13 mouse cellular contexts compared by ENCODE assay signal in the genomic region with DNA sequence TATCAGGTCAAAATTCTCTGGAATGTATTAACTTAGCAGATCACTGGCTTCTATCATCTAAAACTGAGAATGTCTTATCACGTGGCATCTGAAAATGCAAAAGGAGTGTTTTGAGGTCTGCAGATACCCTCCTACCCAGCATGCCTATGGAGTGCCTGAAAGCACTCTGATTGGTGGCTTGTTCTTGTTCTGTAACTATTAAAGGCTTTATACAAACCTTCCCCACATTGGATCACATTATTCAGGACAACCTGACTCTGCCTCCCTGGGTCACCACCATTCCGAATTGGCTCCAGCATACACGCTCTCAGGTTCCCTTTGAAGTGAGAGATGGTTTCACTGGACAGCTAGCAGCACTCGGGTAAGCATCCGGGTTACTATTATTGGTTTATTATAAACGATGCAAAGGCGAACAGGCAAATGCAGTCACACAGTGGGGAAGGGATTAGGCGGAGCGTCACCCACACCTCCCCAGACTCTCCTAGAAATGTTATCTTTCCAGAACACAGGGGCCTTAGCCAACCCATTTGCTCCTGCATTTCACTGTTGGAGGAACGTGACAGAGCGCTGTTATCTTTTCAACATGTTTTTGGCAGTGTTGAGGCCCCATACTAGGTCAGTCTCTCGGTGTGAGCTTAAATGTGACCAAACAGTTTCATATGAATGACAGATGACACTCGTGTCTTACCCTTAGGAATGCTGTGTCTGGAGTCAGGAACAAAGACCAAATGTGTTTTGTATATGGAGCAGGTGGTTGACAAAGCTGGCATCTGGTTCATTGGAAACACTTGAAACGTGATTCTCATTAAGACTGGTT. TPM values are rescaled to one million over a fixed set of nuclear protein-coding genes. Genes with fewer than 3 reads are reported as not detected.
DNase-seq lines count a peak whose midpoint lies in the region; ATAC-seq and TF ChIP-seq lines count a peak whose summit lies in the region.
"Had no signal": no experiment of that assay in that cellular context is flagged by ENCODE, and none has a peak within 500 bp of the region (broad histone marks: within the 10 kb centered on the region; RNA-seq: fewer than 3 reads in every experiment).

No protein-coding gene starts in this region.

- H3K27me3 ChIP-seq in heart, embryonic 15.5 days: no peaks in the 10 kb centered on the region
- H3K27me3 ChIP-seq in erythroblast, embryonic 14.5 days (ENCODE audit: control insufficient read depth): no peaks in the 10 kb centered on the region
- H3K27me3 ChIP-seq in liver, postnatal 0 days (ENCODE audit: insufficient read depth, low read length): no peaks in the 10 kb centered on the region
- H3K27me3 ChIP-seq: neural tube, embryonic 13.5 days had no signal

- peak overlapping the region; percentile 31; the same call in 1 of the 2 replicates for H3K4me2 ChIP-seq in heart, embryonic 15.5 days
- peak overlapping the region; percentile 61 for H3K4me2 ChIP-seq in liver, postnatal 0 days (ENCODE audit: low read depth, low read length)
- H3K4me2 ChIP-seq: neural tube, embryonic 13.5 days had no signal

- no peaks in the 10 kb centered on the region for H3K9me3 ChIP-seq in heart, embryonic 15.5 days (replicated peaks)
- H3K9me3 ChIP-seq in erythroblast, embryonic 14.5 days (ENCODE audit: control insufficient read depth, low read length): no peaks in the 10 kb centered on the region
- no peaks in the 10 kb centered on the region for H3K9me3 ChIP-seq in liver, postnatal 0 days (ENCODE audit: low read length)
- H3K9me3 ChIP-seq: neural tube, embryonic 13.5 days had no signal

- H3K4me1 ChIP-seq in heart, embryonic 15.5 days (replicated peaks): peaks cover 7% of the 10 kb centered on the region
- H3K4me1 ChIP-seq in erythroblast, embryonic 14.5 days (ENCODE audit: control insufficient read depth): peaks cover 90% of the 10 kb centered on the region
- peaks cover 16% of the 10 kb centered on the region for H3K4me1 ChIP-seq in liver, postnatal 0 days (ENCODE audit: insufficient read depth)
- H3K4me1 ChIP-seq: neural tube, embryonic 13.5 days had no signal

- H3K36me3 ChIP-seq in heart, embryonic 15.5 days: no peaks in the 10 kb centered on the region
- H3K36me3 ChIP-seq in erythroblast, embryonic 14.5 days (ENCODE audit: control insufficient read depth): peaks cover 20% of the 10 kb centered on the region
- H3K36me3 ChIP-seq in liver, postnatal 0 days (replicated peaks; ENCODE audit: insufficient read depth, low read length): no peaks in the 10 kb centered on the region
- H3K36me3 ChIP-seq: neural tube, embryonic 13.5 days had no signal

- DNase-seq in heart, postnatal 4 days: no peak
- peak; percentile 54 for DNase-seq in brain, embryonic 14.5 days (ENCODE audit: low read depth)
- peak; percentile 63 for DNase-seq in liver, postnatal 0 days
- DNase-seq in T-cell, adult 2 months (ENCODE audit: low spot score): no peak
- no peak for DNase-seq in left cerebral cortex, adult 2 months (ENCODE audit: extremely low spot score in 1 of 2, low spot score in 2 of 2)
- DNase-seq: cerebellum, adult 11 months; kidney, adult 9 months; thymus, postnatal 25 days had no signal

- no peak overlapping the region for H3K9ac ChIP-seq in heart, embryonic 15.5 days
- peak overlapping the region; percentile 55 for H3K9ac ChIP-seq in liver, postnatal 0 days (replicated peaks)
- H3K9ac ChIP-seq: neural tube, embryonic 13.5 days had no signal

- no peak for TF ChIP-seq POLR2A in brain, embryonic 14.5 days (IDR thresholded peaks at IDR 0.05; ENCODE audit: borderline replicate concordance, extremely low read depth, insufficient read depth, insufficient read length, poor library complexity, severe bottlenecking)

- H3K4me3 ChIP-seq in heart, embryonic 15.5 days: no peak overlapping the region
- peak overlapping the region; percentile 58 for H3K4me3 ChIP-seq in erythroblast, embryonic 14.5 days (replicated peaks)
- H3K4me3 ChIP-seq in liver, postnatal 0 days (ENCODE audit: low read depth, low read length): peak overlapping the region; percentile 23
- no peak overlapping the region for H3K4me3 ChIP-seq in left cerebral cortex, adult 2 months
- H3K4me3 ChIP-seq: neural tube, embryonic 13.5 days had no signal

- ATAC-seq in heart, embryonic 15.5 days (replicated peaks; ENCODE audit: insufficient number of reproducible peaks, insufficient read depth, low FRiP score, low read depth): 0 out of 2 replicates have a peak, but pooled peaks have one; percentile 39
- peak; percentile 98 for ATAC-seq in liver, postnatal 0 days
- no peak for ATAC-seq in granulocyte monocyte progenitor cell, adult 5-6 weeks (replicated peaks; ENCODE audit: poor library complexity, severe bottlenecking)
- ATAC-seq: activated CD4-positive, CD25-positive, alpha-beta regulatory T cell, adult 4 months had no signal

- 36% methylated on average over 14 of the region's 14 CpGs for WGBS in heart, embryonic 15.5 days
- 53% methylated on average over 14 of the region's 14 CpGs for WGBS in liver, postnatal 0 days (ENCODE audit: insufficient replicate concordance)

- H3K27ac ChIP-seq in heart, embryonic 15.5 days: no peak overlapping the region; the same call in 1 of the 2 replicates
- H3K27ac ChIP-seq in liver, postnatal 0 days (ENCODE audit: low read depth): peak overlapping the region; percentile 96
- H3K27ac ChIP-seq in left cerebral cortex, adult 2 months: no peak overlapping the region
- H3K27ac ChIP-seq: neural tube, embryonic 13.5 days had no signal

- intact Hi-C loops in left cerebral cortex, adult 2 months (cut with DNase I): no loop called here

- peak; percentile 98 for TF ChIP-seq EP300 in liver, postnatal 0 days (IDR thresholded peaks at IDR 0.05; ENCODE audit: low read depth)

- TF ChIP-seq CTCF in brain, embryonic 14.5 days (IDR thresholded peaks at IDR 0.05; ENCODE audit: borderline replicate concordance, extremely low read depth, insufficient read depth, insufficient read length): no peak
- TF ChIP-seq CTCF in liver, postnatal 0 days (IDR thresholded peaks at IDR 0.05; ENCODE audit: low read depth): no peak
- TF ChIP-seq CTCF in left cerebral cortex, adult 2 months (IDR thresholded peaks at IDR 0.05): no peak

RNA-seq across cellular contexts. Expression of gene Nxpe2, which starts 8.8 kb away (rescaled TPM):
- 1.7 and 2.5 TPM in 2 replicates for polyA plus RNA-seq in heart, embryonic 15.5 days (2015; fragmentation: Nextera tagmentation; extraction: Ambion mirVana)
- total RNA-seq in heart, postnatal 4 days (2021): 1 to 10 TPM; 1.7 to 1.8 TPM
- polyA plus RNA-seq in brain, embryonic 14.5 days (2012; rRNA removed): 0.13 and 0.40 TPM in 2 replicates
- 4.8 and 8.0 TPM in 2 replicates for polyA plus RNA-seq in erythroblast, embryonic 14.5 days (2012)
- 70.5 and 73.0 TPM in 2 replicates for polyA plus RNA-seq in liver, postnatal 0 days (2015; fragmentation: Nextera tagmentation; extraction: Ambion mirVana)
- total RNA-seq in left cerebral cortex, adult 2 months (2021): under 1 TPM; 0.16 to 0.32 TPM
- total RNA-seq in granulocyte monocyte progenitor cell, adult 5-6 weeks (2014; fragmentation: Nextera tagmentation): 0.17 and 4.9 TPM in 2 replicates
- total RNA-seq in granulocyte monocyte progenitor cell, adult 5-6 weeks (2017): 1.7 and 2.6 TPM in 2 replicates

Comparison
In these comparisons a context has a peak if more than half of its experiments do, and no peak if none do; other contexts are left out.
1. H3K4me3 ChIP-seq: peak in erythroblast, embryonic 14.5 days (single experiment) and liver, postnatal 0 days (single experiment); none in heart, embryonic 15.5 days (single experiment) and left cerebral cortex, adult 2 months (single experiment).
2. DNase-seq: peak in brain, embryonic 14.5 days (single experiment) and liver, postnatal 0 days (single experiment); none in heart, postnatal 4 days (single experiment), T-cell, adult 2 months (single experiment) and left cerebral cortex, adult 2 months (0 of 2).